Mouse (Mus musculus): ENCODE measurements at regions not wholly inside any gene's neighbourhood (a gene's known extent, or its start where the extent isn't known, plus 50 kb on each side); places are given as distances from the start of the nearest gene placed in this dataset.
"Not testable (repeated sequence)": the region's sequence is repeated elsewhere in the genome, so short reads cannot be mapped to it uniquely, and the experiment has no call there.

DNA sequence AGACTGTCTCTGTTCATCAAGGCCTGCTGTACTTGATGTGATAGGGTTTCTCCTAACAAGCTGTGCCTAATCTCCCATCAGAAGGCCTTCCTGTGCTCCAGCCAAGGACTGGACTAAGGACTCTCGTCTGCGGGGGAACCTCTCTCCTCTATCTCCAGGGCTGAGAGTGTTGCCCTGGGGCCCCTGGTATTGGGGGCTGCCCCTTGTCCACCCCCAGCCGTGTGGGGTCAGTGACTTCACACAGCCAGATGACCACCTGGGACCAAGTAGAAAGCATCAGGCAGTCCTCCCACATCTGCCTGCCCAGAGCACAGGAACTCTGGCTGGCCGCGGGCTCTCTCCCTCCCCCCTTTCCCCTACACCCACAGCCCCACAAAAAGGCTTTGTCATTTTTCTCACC is 651.5 kb upstream of the Kif2b start:
- no peak for DNase-seq

DNA sequence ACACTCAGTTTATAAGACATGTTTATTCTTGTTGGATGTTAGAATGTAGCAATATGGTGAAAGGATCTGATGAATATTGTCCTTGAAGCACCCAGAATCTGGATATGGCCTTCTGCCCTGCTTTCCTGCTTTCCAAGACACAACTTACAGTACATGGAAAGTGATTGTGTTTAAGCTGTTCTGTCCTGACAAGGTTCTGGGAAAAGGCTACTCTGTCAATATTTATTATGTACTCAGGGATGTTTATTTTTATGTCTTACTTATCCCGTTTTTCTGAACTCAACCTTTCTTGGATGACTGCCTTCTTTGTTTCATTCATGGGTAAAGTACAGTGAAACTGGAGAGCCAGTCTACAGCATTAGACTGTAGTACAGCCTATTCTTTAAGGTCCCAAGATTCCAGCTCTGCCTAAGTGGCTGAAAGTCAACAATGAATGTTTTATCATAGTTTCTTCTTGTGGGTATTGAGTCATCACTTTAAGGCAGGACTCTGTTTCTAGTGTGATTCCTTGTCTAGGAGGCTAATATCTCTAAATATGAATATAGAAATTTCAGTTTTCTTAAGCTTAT is 631.7 kb upstream of the Kif2b start:
- no peak for DNase-seq

DNA sequence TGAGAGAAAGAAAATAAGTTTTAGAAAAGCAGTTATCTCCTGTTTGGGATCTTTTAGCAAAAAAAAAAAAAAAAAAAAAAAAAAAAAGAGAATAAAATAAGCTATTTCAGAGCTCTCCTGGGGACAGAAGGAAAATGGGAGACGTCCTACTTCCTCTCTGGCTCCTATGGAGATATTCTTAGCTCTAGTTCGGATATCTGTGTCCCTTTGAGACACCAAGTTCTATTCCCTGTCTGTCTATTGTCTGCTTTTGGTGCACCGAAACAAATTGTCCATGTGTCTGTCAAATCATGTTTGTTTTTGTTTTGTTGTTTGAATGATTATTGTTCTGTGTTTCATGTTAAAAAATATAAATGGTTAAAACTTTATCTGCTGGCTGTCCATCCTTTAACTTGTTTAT is 601.0 kb upstream of the Kif2b start:
- not testable (repeated sequence) for DNase-seq

DNA sequence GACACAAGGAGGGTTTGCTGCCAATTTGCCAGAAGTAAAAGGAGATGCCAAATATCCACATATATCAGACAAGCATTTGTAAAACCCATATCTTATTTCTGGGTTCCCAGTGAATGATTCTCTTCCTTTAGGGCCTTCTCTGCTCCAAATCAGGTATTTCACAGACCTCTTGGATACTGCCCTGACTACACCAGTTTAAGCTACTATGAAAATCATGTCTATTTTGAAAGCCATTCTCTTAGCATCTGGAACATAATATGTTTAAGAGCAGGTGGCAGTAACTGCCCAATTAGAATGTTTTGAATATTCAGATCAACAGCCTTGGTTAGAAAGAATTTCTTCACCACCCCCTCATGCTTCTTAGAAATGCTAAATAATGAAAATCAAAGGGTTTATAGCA is 575.8 kb upstream of the Kif2b start:
- DNase-seq: no peak

DNA sequence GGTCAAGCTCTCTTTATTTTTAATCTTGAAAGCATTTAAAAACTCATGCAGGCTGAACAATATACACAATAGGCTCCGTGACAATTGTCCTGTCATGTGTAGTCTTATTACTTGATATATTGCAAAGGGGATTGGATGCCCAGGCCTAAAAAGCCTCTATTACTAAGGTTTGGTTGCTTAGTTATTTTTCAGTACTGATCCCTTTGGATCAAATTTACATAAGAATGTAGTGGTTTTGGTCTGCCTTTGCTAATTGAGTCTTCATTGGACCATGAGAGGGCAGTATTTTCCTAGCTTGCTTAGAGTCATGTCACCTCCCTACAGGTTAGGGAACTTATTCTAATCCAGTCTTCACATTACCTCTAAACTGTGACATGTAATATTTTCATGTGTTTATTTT is 558.3 kb upstream of the Kif2b start:
- DNase-seq: peak; percentile 52

DNA sequence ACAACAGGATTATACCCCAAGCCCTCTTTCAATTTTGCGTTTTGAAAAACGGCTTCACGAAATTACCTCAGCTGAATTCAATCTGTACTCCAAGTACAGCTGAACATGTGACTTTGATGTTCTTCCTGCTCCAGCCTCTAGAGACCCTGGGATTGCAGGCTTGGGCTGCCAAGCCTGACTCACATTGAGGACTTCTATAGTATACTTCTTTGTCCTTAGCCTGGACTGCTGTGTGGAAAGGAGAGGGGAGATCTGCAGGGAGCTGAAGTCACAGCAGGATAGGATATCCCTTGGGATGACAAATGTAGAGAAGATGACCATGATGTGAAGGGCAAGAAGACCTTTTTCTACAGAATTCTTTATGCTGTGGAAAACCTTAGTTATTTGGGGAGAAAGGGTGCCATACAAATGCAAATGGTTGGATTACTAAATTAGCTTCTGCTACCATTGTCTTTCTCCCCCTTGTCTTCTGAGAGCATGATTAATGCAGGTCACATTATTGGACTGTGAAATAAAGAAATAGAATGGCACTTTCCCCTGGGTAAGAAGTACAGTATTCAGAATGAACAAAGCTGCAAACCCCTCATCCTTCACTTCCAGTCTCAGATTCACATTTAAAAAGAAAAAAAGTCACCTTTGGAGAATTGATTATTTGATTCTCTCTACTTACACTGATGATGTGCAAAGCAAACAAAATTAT is 557.7 kb upstream of the Kif2b start:
- DNase-seq: peak; percentile 32

DNA sequence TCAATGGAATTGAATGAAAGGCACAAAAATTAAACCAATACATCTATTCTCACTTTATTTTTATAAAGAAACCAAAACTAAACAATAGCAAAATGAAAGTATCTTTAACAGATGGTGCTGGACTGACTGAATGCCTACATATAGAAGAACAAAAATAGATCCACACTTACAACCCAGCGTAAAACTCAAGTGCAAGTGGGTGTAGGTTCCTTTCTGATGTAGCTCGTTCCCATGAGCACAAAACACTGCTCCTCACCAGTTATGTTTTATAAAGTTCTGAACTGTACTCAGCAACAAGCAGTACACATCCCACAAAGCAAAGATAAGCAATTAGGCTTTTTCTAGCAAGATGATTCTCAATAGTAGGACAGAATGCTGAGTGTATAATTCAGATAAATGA is 507.4 kb upstream of the Kif2b start:
- no peak for DNase-seq

DNA sequence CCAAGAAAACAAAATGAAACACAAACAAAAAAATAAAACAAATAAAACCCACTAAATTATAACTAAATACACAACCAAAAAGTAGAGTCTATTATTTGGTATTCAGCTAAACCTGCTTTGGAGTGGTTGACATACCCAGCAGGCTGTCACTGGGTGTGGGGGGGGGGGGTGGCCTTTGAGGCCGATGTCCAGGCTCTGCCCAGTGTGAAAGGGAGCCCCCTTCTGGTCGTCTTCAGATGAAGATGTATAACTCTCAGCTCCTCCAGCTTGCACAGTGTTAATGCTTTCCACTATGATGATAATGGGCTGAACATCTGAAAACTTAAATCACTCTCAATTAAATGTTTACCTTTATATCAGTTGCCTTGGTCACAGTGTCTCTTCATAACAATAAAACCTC is 464.3 kb upstream of the Kif2b start:
- peak; percentile 35 for DNase-seq

DNA sequence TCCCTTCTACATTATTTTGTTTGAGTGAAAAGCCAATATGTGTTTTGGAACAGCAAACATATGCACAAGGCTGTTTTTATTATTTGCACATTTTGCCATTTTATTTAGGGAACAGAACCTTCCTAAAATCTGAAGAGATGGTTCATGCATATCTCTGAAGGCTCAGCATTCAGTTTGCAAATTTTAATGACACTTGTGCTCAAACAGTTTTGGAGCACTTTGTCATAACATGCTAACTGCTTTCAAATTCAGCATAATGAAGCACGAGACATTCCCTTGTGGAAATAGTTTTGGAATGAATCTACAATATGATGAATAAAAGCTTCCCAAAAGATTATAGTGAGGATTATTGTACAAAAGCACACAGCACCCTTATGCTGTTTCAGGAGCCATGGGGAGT is 462.8 kb upstream of the Kif2b start:
- no peak for DNase-seq

DNA sequence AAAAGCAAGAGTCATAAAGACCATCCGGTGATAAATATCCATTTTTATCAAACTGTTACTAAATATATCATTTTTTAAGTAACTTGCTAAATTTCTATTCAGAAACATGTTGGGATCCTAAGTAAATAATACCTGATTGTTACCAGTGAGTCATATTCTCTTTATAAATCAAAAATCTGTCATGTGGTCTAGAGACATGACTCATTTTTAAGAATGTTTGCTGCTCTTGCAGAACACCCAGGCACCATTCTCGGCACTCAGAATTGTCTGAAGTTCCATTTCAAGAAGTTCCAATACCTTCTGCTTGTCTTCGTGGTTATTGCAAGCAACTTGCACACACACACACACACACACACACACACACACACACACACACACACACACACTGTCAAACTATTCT is 441.1 kb upstream of the Kif2b start:
- DNase-seq: no peak

DNA sequence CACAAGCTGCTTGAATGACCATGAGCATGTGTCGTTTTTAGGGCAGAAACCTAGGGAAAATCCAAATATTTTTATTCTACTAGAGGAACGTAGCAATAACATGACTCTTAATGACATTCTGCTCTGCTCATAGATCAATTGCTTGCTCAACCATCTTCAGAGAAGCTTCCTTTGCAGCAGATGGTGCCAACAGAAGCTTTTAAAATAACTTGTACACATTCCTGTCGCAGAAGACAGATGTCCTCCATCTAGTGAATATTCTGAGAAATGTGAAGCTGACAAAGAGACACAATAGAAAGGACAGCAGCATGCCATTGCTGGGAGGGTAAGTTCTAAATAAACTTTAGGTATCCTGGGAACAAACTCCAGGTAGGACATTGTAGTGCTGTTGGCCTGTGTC is 433.9 kb upstream of the Kif2b start:
- no peak for DNase-seq

DNA sequence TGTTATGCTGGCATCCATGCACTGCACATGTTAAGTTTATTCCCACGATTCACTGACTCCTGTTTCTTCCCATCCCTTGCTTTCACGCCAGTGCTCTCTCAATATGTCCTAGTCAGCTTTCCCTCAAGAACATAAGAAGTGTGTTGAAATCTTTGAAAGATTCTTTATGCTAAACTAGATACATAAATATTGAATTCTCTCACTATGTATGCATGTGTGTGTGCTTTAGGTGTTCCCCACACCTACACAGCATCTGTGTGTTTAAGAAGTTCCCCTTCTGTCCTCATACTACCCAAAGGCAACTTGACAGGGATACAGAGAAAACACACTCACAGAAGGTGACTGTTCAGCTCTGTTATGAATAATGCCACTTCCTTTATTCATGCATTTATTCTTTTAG is 418.2 kb upstream of the Kif2b start:
- DNase-seq: no peak

DNA sequence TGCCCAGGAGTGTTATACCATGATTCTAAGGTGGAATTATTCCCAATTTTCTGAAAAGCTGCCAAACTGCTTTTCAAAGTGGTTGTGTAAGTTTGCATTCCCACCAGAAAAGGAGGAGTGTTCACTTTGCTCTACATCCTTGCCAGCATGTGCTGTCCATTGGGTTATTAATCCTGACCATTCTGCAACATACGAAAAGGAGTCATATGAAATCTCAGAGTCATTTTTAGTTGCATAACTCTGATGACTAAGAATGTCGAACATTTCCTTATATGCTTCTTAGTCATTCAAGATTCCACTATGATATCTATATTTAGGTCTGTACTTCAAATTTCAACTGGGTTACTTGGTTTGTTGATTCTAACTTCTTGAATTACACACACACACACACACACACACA is 392.2 kb upstream of the Kif2b start:
- DNase-seq: no peak

DNA sequence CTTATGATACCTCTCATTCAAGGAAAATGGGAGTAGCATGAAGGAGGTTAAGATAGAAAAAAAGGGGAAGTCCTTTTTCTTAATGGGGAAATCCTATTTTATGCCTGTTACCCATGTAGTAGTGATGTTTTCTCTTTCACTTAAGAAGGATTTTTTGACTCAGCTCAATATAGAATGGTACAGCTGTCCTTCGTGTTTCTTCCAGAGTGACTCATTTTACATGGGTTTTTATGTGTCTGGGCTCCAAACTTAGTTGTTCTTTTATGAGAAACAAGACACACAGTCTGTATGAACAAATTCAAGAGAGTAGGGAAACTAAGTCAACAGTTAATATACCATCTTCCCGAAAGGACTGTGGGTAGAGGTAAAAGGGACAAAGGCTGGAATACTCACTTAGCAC is 367.0 kb upstream of the Kif2b start:
- DNase-seq: no peak

Data from embryo, embryonic 11 days (tissue).